Mouse (Mus musculus) right cerebral cortex, postnatal 36 days (tissue): ENCODE data around the gene Pou3f1.
A peak's percentile ranks its signal among the peaks of the same experiment; 100 is the strongest.

Experiments used
- DNase-seq, 2 experiments: peaks; one replicate each; pipeline ENCODE4 v3.0.0; 2022; ENCODE audit warnings: low spot score in 2 of 2, mixed read lengths in 1 of 2

The Pou3f1 gene

DNA sequence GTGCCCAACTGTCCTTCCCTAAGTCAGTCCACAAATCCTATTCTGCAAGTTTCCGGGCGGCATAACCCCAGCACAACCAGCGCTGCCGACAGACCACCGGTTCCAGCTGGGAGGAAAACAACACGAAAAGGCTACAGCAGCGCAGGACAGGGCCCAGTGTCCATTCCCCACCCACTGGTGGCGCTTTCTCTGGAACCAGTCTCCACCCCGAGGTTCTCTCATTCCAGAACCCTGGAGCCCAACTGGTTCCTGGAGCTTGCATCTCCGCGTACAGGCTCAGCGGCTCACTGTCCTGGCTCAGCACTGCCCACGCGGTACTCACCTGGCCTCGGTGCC, at the start of gene Pou3f1:
Gene Pou3f1 (plus strand): TSS at position 290 of the 336 bp plus-strand sequence.
- DNase-seq = no peak

GRCm38 (mm10) chr4:124607166-124607565, 49.4 kb upstream of the Pou3f1 start:
- peak in 1 of 2 experiments; percentile 30 for DNase-seq

- no peak for DNase-seq
Measured at GRCm38 (mm10) chr4:124610066-124610465, 46.5 kb upstream of the Pou3f1 start.

GRCm38 (mm10) chr4:124610703-124611102, 45.9 kb upstream of the Pou3f1 start, which contains the start of gene 3100002H09Rik:
TSS of gene 3100002H09Rik (minus strand) at chr4:124610803.
- no peak for DNase-seq

DNA sequence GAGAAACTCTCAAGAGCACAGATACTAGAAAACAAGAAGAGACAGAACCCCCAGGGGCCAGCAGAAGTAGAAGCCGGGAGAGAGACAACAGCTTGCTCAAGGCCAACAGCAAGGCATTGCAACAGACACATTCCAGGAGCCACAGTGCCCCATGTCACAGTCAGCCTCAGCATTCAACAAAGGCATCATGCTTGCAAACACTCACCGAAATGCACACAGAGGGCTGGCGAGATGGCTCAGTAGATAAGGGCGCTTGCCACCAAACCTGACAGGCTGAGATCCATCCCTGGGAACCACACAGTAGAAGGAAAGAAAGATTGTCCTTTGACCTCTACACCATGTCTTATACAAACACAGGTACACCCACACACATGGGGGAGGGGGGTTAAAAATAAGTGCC, 44.8 kb upstream of the Pou3f1 start:
- no peak for DNase-seq

DNA sequence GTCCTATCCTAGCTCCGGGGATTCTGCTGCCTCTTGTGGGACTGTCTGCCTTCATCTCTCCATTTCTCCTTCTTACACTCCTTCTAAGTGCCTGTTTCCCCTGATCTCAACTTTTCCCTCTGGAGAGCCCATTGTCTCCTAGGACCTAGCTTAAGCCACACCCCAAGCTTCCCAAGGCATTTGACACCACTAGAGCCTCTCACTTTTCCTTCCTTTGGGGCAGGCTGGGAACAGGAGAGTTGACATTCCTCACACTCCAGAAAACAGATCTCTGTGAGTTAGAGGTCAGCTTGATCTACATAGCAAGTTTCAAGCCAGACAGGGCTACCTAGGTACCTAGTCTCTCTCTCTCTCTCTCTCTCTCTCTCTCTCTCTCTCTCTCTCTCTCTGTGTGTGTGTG, 42.4 kb upstream of the Pou3f1 start:
- DNase-seq = no peak

GRCm38 (mm10) chr4:124615406-124615960, 41.1 kb upstream of the Pou3f1 start:
- DNase-seq = no peak

- DNase-seq = no peak
Measured at GRCm38 (mm10) chr4:124615986-124616385, 40.6 kb upstream of the Pou3f1 start.

- no peak for DNase-seq
Measured at GRCm38 (mm10) chr4:124616636-124617035, 40.0 kb upstream of the Pou3f1 start.

DNA sequence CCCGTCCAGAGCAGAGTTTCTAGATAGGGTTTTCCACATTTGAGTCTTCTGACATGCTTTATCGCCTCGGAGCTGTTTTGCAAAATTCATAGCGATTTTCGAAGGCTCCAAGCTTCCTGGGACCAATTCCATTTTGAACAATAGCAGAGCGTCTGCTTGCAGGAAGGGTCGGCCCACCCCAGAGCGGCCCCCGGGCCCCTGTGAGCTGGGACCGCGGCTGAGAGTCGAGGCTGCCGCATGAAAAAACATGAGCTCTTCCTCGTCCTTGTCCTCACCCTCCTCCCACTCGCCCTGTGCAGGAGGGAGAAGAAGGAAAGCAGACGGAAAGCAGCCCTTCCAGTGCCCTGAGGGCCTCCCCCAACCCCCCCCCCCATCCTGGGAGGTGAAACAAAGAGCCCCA, 38.0 kb upstream of the Pou3f1 start:
- no peak for DNase-seq

GRCm38 (mm10) chr4:124621406-124621805, 35.2 kb upstream of the Pou3f1 start:
- DNase-seq = no peak

GRCm38 (mm10) chr4:124622566-124622965, 34.0 kb upstream of the Pou3f1 start:
- no peak for DNase-seq

DNA sequence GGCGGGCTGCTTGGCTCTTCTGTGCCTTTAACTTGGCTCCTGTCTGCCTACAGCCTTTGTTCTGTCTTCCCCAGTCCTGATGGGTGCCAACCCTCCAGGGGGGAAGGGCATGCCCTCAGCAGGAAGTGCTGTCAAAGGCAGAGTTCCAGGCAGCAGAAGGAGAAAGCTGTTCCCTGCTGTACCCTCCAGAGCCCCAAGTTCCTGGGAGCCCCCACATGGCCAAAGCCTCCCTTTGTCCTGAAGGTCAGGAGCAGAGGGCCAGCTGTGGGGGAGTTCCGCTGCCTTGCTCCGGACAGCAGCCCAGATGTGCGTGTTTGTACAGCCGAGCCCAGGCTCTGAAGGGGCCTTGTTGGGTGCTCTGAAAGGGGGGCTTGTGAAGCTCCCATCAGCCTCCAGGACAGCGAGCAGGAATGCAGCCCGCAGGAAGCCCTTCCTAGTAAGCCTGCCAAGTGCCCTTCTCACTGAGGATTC, 32.5 kb upstream of the Pou3f1 start:
- peak; percentile 14 to 34 for DNase-seq

DNA sequence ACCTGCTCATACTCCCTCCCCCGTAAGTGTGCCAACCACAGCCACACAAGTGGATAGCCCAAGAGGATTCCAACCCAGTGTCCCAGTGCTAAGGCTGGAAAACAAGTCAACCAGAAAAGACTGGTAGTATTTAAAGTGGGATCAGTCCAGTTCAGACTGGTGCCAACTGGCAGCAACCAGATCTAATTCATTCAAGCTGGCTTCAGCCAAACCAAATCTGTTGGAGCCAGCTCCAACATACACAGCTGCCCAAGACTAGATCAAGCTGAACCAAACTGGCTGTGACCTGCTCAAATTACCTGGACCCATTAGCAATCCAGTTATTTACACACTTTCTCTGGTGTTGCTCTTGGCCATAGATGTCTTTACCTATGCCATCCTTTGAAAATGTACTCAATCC, 29.8 kb upstream of the Pou3f1 start:
- no peak for DNase-seq

DNA sequence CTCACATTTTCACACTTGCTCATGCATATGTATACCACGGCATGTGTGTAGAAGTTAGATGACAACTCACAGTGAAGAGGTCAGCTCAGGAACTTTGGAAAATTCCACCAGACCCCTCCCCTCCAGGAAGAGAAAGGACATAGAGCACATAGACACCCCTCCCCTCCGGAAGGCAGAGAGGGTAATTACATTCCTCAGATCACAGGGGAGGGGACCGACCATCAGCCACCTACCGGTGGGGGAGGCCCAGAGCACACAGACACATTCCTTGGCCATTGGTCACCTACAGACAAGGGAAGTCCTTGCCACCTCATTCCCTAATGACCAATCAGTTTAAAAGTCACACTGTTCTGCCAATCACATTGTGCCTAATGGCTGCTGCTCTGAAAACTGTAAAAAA, 25.2 kb upstream of the Pou3f1 start:
- no peak for DNase-seq

GRCm38 (mm10) chr4:124632856-124633255, 23.8 kb upstream of the Pou3f1 start:
- no peak for DNase-seq

DNA sequence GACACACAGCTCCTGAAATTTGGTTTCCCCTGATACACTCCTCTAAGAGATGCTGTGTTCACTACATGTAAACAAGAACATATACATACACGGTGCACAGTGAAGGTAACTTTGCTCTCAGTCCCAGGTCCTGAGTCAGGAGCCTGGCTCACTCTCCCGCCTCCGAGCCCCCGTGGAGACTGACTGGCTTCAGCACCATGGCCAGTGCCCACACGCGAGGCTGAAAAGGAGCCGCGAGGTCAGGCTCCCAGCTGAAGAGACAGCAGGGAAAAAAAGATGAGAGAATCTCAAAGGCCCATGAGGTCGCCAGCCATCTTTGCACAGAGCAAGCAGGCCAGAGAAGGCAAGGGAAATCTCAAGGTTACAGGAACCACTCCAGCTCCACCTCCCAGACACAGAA, 23.3 kb upstream of the Pou3f1 start:
- DNase-seq = no peak

DNA sequence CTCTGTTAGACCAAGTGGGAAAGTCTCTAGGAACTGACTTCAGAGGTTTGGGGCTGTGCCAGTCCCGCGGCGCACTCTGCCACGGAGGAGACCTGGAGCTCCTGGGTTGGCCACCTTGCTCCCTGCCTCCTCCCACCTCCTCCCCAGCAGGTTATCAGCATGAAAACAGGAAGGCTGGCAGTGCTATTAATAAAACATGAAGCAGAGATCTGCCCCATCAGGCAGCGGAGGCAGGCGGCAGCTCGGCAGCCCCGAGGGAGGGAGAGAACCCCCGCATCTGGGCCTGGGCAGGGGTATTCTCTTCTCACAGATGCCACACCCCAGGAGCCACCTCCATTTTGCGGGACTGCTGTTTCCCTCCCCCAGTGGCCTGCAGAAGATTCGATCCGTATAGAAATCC, 16.9 kb upstream of the Pou3f1 start:
- DNase-seq = no peak

GRCm38 (mm10) chr4:124643859-124644258, 12.7 kb upstream of the Pou3f1 start:
- no peak for DNase-seq

DNA sequence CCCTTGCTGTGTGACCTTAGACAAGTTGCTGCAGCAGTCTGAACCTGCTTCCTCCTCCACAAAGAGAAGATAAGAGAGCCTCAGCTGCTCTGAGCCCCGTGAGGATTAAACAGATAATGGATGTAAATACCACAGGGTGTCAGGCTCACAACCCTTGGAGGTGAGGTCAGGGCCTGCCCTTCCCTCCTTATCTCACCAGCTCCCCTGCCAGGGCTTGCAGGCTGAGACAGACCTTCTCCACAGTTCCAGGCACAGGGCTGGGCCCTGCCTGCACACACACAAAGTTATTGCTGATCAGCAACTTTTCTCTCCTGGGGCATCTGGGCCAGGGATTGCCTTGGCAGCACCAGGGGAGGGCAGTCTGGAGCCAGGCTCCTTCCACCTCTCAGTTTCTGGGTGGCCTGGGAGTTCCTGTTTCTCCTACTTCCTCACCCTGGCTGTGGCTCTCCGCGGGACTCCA, 11.6 kb upstream of the Pou3f1 start:
- DNase-seq = no peak

DNA sequence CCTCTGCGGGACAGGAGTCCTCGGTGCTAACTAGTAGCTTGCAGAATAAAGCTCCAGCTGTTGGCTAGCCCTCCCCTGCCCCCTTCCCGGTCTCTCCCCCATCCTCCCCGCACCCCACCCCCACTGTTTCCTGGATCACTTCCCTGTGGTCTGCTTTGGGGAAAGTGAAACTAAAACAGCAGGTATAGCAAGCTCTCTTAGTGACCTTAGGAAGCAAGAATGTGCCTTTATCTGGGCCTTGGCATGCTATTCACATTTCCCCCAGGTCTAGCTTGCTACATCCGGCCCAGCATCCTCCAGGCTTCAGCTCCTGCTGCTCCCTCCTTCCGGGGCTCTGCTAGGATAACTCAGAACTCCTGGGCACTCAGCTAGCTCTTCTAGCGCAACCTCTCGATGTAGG, 10.0 kb upstream of the Pou3f1 start:
- DNase-seq = no peak

- no peak for DNase-seq
Measured at GRCm38 (mm10) chr4:124647909-124648308, 8.7 kb upstream of the Pou3f1 start.

DNA sequence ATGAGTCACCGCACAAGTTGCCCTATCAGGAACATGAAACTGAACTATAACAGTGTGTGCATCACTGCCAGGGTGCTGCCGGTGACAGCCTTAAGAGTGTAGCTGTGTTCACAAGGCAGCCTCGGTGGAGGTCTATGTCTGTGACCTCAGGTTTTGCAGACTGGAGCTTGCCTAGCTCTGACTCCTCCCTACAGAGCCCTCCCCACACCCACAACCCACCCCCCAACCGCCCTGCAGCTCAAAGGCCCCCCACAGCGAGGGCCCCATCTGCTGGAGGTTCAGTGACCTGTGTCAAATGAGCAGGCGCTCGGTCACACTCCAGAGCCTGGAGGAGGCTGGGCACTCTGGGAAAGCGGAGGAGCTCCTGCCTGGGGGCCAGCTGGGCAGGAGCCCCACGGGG, 3.7 kb upstream of the Pou3f1 start:
- DNase-seq = no peak
